Mouse (Mus musculus) testis, adult 2 months (tissue): ENCODE measurements around the gene Copz1.

ENCODE experiments used
- CTCF ChIP-seq: fragments of 200-500 bp; IDR thresholded peaks from 2 replicates; pipeline ENCODE4 v1.5.1; 2012; ENCODE audit warnings: low read depth, mild to moderate bottlenecking, inconsistent platforms, low read length, moderate library complexity; ENCODE audit not compliant: control insufficient read depth, insufficient read depth, insufficient replicate concordance
- POLR2A ChIP-seq: fragments of 200-500 bp; IDR thresholded peaks from 2 replicates; pipeline ENCODE4 v1.6.1; 2012; ENCODE audit warnings: low read depth, mild to moderate bottlenecking, inconsistent platforms, low read length, moderate library complexity; ENCODE audit not compliant: control insufficient read depth

DNA sequence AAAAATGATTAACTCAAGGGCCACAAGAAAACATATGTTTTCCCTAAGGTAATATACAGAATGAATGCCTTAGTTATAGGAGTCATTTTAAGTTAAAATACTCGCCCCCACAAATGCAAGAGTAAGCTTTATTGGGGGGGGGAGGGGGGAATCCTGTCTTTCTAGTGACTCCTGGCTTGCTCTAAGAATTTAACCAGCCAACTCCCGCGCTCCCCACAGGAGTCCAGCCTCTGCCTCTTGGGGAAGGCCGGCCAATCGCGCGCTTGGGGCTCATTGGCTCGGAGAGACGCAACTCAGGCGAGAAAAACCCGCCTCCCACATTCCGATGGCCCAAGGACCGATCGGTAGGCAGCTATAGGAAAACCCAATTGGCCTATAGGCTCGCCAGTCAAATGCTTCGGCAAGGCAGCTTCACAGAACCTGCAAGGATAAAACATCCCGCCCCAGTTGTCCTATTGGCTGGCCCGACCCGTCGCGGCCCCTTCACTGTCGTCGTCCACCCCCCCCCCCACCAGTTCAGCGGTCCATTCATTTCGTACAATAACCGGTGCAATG lies 33.3 kb upstream of the Copz1 start:
- TF ChIP-seq CTCF (no peak), POLR2A (no peak)
